Mouse (Mus musculus) layer of hippocampus, postnatal 36 days (tissue): ENCODE measurements around the gene Arrdc2. TPM values are rescaled to one million over a fixed set of nuclear protein-coding genes. Genes with fewer than 3 reads are reported as not detected.

Source experiments
- DNase-seq, 2 experiments: peaks; one replicate each; pipeline ENCODE4 v3.0.0; 2022
- total RNA-seq, 2 experiments: library from RNA; stranded (reverse); gene quantifications; 2 replicates each; pipeline ENCODE4 v1.2.3; 2021

Arrdc2 gene
- total RNA-seq: 10 to 100 TPM; 18.5 to 25.6 TPM

GRCm38 (mm10) chr8:70839408-70840351 lies at the start of gene Arrdc2:
Gene Arrdc2, minus strand, starts transcription at chr8:70839720.
- DNase-seq: peak; percentile 96 to 98

GRCm38 (mm10) chr8:70887669-70888068 lies 48.1 kb upstream of the Arrdc2 start:
- no peak for DNase-seq

GRCm38 (mm10) chr8:70885612-70886011 lies 46.1 kb upstream of the Arrdc2 start:
- no peak for DNase-seq

- no peak for DNase-seq
Measured at GRCm38 (mm10) chr8:70884683-70885082, 45.2 kb upstream of the Arrdc2 start.

GRCm38 (mm10) chr8:70884186-70884585 lies 44.7 kb upstream of the Arrdc2 start:
- no peak for DNase-seq

GRCm38 (mm10) chr8:70880546-70880945 lies 41.0 kb upstream of the Arrdc2 start:
- no peak for DNase-seq

GRCm38 (mm10) chr8:70880126-70880525 lies 40.6 kb upstream of the Arrdc2 start:
- no peak for DNase-seq

- no peak for DNase-seq
Measured at GRCm38 (mm10) chr8:70879500-70879899, 40.0 kb upstream of the Arrdc2 start.

- no peak for DNase-seq
Measured at GRCm38 (mm10) chr8:70878178-70878577, 38.7 kb upstream of the Arrdc2 start.

GRCm38 (mm10) chr8:70876382-70876781 lies 36.9 kb upstream of the Arrdc2 start:
- no peak for DNase-seq

- DNase-seq: no peak
Measured at GRCm38 (mm10) chr8:70874441-70874840, 34.9 kb upstream of the Arrdc2 start.

- peak; percentile 95 to 96 for DNase-seq
Measured at GRCm38 (mm10) chr8:70873364-70873985, 34.0 kb upstream of the Arrdc2 start, which contains the start of gene Ccdc124. Gene Ccdc124, minus strand, starts transcription at chr8:70873935.

GRCm38 (mm10) chr8:70872643-70873363 lies 33.3 kb upstream of the Arrdc2 start:
- DNase-seq: no peak

GRCm38 (mm10) chr8:70871195-70871807 lies 31.8 kb upstream of the Arrdc2 start:
- no peak for DNase-seq

- peak; percentile 66 to 71 for DNase-seq
Measured at GRCm38 (mm10) chr8:70869601-70870041, 30.1 kb upstream of the Arrdc2 start.

- DNase-seq: no peak
Measured at GRCm38 (mm10) chr8:70869199-70869571, 29.7 kb upstream of the Arrdc2 start.

GRCm38 (mm10) chr8:70868559-70869198 lies 29.2 kb upstream of the Arrdc2 start:
- DNase-seq: no peak

GRCm38 (mm10) chr8:70866566-70866965 lies 27.0 kb upstream of the Arrdc2 start:
- DNase-seq: no peak

GRCm38 (mm10) chr8:70866001-70866520 lies 26.5 kb upstream of the Arrdc2 start:
- no peak for DNase-seq

- peak; percentile 99 for DNase-seq
Measured at GRCm38 (mm10) chr8:70865350-70866000, 26.0 kb upstream of the Arrdc2 start.

GRCm38 (mm10) chr8:70864712-70865221 lies 25.2 kb upstream of the Arrdc2 start:
- DNase-seq: peak; percentile 40 to 42
